Mouse (Mus musculus) embryonic facial prominence, embryonic 10.5 days (tissue): ENCODE measurements around the gene Sh3bgrl. TPM values are rescaled to one million over a fixed set of nuclear protein-coding genes. Genes with fewer than 3 reads are reported as not detected.

Source experiments
- DNase-seq: peaks from one replicate; pipeline ENCODE4 v3.0.0-alpha.2; 2017; ENCODE audit warnings: low spot score
- H3K27ac ChIP-seq: fragments of 300-500 bp; sonication (generic); replicated peaks from 2 replicates; pipeline ENCODE4 v1.5.1; 2016; ENCODE audit warnings: mild to moderate bottlenecking
- H3K27me3 ChIP-seq: fragments of 300-500 bp; sonication (generic); replicated peaks from 2 replicates; pipeline ENCODE4 v1.6.1; 2016; ENCODE audit warnings: low read depth, mild to moderate bottlenecking; ENCODE audit not compliant: poor library complexity, severe bottlenecking
- H3K36me3 ChIP-seq: fragments of 300-500 bp; sonication (generic); replicated peaks from 2 replicates; pipeline ENCODE4 v1.6.1; 2016; ENCODE audit warnings: mild to moderate bottlenecking, moderate library complexity
- H3K4me1 ChIP-seq: fragments of 300-500 bp; sonication (generic); 2 replicates; pipeline ENCODE4 v1.6.1; 2016
- H3K4me3 ChIP-seq: fragments of 300-500 bp; sonication (generic); 2 replicates; pipeline ENCODE4 v1.5.1; 2016; ENCODE audit warnings: mild to moderate bottlenecking, moderate library complexity
- H3K9me3 ChIP-seq: fragments of 300-500 bp; sonication (generic); 2 replicates; pipeline ENCODE4 v1.6.1; 2016; ENCODE audit warnings: mild to moderate bottlenecking
- WGBS: fragments of 180-500 bp; shearing (Covaris S2); methylation state at CpG from one replicate; pipeline ENCODE4 v1.1.7; 2016; 5-methylcytosine and 5-hydroxymethylcytosine counted together
- polyA plus RNA-seq: library from polyadenylated mRNA; unstranded; fragments of >200 nt; fragmentation: Nextera tagmentation; extraction: Ambion mirVana; gene quantifications from 2 replicates; pipeline ENCODE4 v1.2.1, GENCODE M21; 2016

The Sh3bgrl gene
- polyA plus RNA-seq, 1 experiment from 2014 or later, result 147 TPM

DNA sequence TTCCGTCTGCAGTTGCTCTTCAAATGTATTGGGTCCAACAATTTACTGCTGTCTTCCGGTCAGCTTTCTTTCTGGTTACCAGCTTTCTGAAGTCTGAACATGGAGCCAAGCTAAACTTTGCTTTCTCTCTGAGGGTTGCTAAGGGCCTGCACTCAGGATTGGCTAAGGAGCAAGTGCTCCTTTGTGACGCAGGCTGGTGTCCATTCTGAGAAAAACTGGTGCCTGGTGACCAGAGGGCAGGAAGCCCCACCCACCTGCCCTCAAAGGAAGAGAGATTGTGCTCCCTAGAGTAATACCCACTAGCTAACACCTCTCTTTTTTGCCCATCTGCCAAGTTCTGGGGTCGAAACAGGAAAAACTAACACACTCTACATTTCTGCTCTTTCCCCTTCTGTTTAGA is 95.8 kb downstream of the Sh3bgrl start:
- no peaks in the 10 kb centered on the region for H3K4me1 ChIP-seq
- H3K9me3 ChIP-seq, result no peaks in the 10 kb centered on the region
- no peak overlapping the region for H3K4me3 ChIP-seq
- no peaks in the 10 kb centered on the region for H3K36me3 ChIP-seq
- H3K27ac ChIP-seq, result no peak overlapping the region
- 60% methylated on average over 4 of the region's 4 CpGs for WGBS
- no peaks in the 10 kb centered on the region for H3K27me3 ChIP-seq
- DNase-seq, result no peak

DNA sequence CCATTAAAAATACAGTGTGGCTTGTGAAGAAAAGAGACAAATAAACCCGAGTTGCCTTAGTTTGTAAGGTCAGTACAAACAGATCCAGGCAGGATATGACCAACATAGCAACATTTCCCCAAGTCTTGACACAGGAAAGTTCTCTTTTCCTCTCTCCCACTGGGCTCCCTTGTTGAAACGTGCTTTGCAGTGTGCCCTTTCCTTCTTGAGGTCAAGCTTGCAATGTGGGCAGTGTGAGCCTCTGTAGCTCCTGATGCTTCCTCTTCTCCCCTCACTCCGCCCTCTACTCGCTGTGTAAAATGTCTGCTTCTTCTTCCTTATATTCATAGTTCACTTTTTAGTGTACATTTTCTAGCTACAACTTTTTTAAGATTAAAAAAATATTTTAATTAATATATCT is 96.3 kb downstream of the Sh3bgrl start:
- H3K36me3 ChIP-seq, result no peaks in the 10 kb centered on the region
- H3K27ac ChIP-seq, result no peak overlapping the region
- 59% methylated on average over 4 of the region's 4 CpGs for WGBS
- H3K4me1 ChIP-seq, result no peaks in the 10 kb centered on the region
- no peaks in the 10 kb centered on the region for H3K9me3 ChIP-seq
- no peak for DNase-seq
- H3K27me3 ChIP-seq, result no peaks in the 10 kb centered on the region
- no peak overlapping the region for H3K4me3 ChIP-seq

DNA sequence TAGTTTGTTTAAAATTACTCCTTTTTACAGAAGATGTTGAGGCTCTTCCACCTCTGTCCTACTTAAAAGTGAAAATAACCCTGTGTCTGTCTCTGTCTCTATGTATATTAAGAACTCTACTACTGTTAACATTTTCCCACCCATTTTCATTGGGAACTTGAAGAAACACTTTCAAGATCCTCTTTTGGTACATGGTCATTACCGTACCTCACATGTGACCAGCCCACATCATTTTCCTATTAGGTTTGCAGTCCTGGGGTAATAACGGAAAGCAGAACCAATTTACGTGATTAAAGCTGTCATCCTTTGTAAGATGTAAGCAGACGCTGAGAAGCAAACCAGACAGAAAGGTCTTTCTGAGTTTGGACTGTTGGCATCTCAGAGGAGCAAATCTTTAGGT is 101.3 kb downstream of the Sh3bgrl start, which contains the start of gene Gm6377:
Gene Gm6377, plus strand, starts transcription at position 289 of the 400 bp plus-strand sequence.
- H3K27me3 ChIP-seq, result no peaks in the 10 kb centered on the region
- H3K4me1 ChIP-seq, result no peaks in the 10 kb centered on the region
- H3K27ac ChIP-seq, result no peak within 1 kb of the TSS
- DNase-seq, result no peak
- no peak within 1 kb of the TSS for H3K4me3 ChIP-seq
- H3K36me3 ChIP-seq, result no peaks in the 10 kb centered on the region
- no peaks in the 10 kb centered on the region for H3K9me3 ChIP-seq
- 59% methylated on average over 4 of the region's 4 CpGs for WGBS

DNA sequence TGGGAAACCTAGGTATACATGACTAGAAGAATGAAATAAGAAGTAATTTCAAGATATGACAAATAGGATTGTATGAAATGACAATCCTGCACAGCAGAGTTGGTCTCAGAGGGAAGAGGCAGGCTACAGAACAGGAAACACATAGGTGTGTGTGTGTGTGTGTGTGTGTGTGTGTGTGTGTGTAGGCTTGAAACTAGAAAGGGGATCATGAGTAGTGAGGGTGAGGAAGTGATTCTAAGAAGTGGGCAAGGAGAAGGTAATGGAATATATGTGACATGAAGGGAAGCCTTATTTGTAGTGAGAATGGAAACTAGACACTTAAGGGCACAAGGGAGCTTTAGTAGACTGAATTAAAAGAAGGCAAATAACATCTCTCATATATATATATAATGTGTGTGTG is 112.7 kb downstream of the Sh3bgrl start:
- DNase-seq, result no peak

DNA sequence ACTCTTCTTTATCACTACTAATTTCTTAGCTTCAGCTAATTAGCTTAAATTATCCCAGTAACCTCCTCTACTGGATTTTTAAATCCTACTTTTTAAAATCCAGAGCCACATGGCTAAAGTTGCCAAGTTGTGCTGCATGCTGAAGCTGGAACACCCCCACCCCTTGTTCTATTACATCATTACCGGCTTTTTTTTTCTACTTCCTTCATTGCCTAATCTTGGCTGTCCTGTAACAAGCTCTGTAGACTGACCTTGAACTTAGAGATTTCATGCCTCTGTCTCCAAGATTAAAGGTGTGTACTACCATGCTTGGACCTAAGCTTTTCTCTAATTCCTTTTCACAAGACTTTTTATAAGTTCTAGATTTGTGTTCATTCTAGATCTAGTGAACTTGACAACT is 133.6 kb downstream of the Sh3bgrl start:
- no peak overlapping the region for H3K27ac ChIP-seq
- H3K9me3 ChIP-seq, result no peaks in the 10 kb centered on the region
- 85% methylated on average over 1 of the region's 1 CpGs for WGBS
- H3K4me3 ChIP-seq, result no peak overlapping the region
- H3K4me1 ChIP-seq, result no peaks in the 10 kb centered on the region
- no peaks in the 10 kb centered on the region for H3K27me3 ChIP-seq
- H3K36me3 ChIP-seq, result no peaks in the 10 kb centered on the region
- no peak for DNase-seq

More for the DNA sequence above, 112.7 kb downstream of the Sh3bgrl start:
- Histone ChIP-seq H3K27ac (no peak overlapping the region), H3K4me1 (no peaks in the 10 kb centered on the region), H3K9me3 (no peaks in the 10 kb centered on the region), H3K36me3 (no peaks in the 10 kb centered on the region), H3K4me3 (no peak overlapping the region), H3K27me3 (no peaks in the 10 kb centered on the region)

DNA sequence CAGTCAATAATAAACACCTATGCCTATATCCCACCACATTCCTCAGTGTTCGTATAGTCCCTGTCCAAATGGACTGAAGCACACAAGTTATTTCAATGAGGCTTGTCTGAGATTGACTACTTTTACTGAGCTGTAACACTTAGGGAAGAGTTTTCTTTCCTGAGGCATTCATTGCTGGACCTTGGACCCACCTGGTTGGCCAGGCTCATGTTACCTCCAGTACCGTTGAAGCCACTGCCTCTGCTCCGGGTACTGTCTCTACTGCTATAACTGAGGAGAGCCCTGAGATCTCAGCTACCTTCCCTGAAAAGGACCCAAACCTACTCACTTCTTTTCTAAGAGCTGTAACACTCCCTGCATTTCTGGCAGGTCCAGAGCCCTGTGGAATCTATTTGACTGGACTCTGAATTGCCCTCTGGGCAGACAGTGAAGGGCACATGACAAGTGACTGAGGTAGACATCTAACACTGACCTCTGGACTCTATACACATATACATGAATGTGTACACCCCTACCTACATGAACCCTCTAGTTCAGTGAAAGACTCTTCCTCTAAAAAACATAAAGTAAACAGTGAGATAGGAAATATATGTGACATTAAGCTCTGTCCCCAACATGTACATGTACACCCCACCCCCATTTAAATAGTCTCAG is 140.3 kb downstream of the Sh3bgrl start:
- Histone ChIP-seq H3K4me3 (no peak overlapping the region), H3K36me3 (no peaks in the 10 kb centered on the region), H3K27ac (no peak overlapping the region), H3K9me3 (no peaks in the 10 kb centered on the region), H3K27me3 (no peaks in the 10 kb centered on the region), H3K4me1 (no peaks in the 10 kb centered on the region)
- 92% methylated on average over 3 of the region's 3 CpGs for WGBS
- no peak for DNase-seq

DNA sequence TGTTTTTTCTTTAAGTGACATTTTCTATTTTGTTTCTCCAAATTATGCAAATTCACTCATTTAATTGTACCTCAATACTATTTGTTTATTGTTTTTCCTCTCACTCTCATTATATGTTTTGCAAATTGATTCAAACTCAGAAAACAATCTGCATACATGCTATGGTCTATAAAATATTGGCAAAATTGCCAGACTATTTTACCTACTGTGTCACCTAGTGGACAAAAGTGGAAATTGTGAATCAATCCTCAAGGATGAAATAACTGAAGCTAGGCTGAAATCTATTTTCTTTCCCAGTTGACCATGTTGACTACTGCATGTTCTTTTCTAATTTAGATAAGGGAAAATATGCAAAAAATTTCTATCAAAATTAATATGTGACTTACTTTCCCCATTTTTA is 143.0 kb downstream of the Sh3bgrl start:
- H3K27me3 ChIP-seq, result no peaks in the 10 kb centered on the region
- H3K4me3 ChIP-seq, result no peak overlapping the region
- H3K27ac ChIP-seq, result no peak overlapping the region
- DNase-seq, result no peak
- no peaks in the 10 kb centered on the region for H3K9me3 ChIP-seq
- H3K4me1 ChIP-seq, result no peaks in the 10 kb centered on the region
- H3K36me3 ChIP-seq, result no peaks in the 10 kb centered on the region

Other genes with a start within 250 kb of the Sh3bgrl start
- gene Hmgn5, start 82.0 kb upstream of the Sh3bgrl start, polyA plus RNA-seq, result 24.5 and 28.0 TPM in 2 replicates
- gene Gm6377, start 101.4 kb downstream of the Sh3bgrl start, polyA plus RNA-seq, result 0.05 TPM in 1 of 2 replicates, not detected in the other